Mouse (Mus musculus): ENCODE results near the gene Slc6a20a. TPM values are rescaled to one million over a fixed set of nuclear protein-coding genes. Genes with fewer than 3 reads are reported as not detected.

Slc6a20a gene
- total RNA-seq (2021) = 10 to 100 TPM; 11.5 to 15.7 TPM
- long read RNA-seq, experiment 1, transcript Slc6a20a-201 (11 exons, 2,732 nt) = major isoform, 6 of 9 reads
- long read RNA-seq, experiment 1, partial matches to known transcripts = 1 of 9 reads
- long read RNA-seq, experiment 1, other reads (novel, unspliced or antisense) = 2 of 9 reads
- long read RNA-seq, experiment 2, transcript Slc6a20a-201 (11 exons, 2,732 nt) = major isoform, 11 of 15 reads
- long read RNA-seq, experiment 2, partial matches to known transcripts = 2 of 15 reads
- long read RNA-seq, experiment 2, other reads (novel, unspliced or antisense) = 2 of 15 reads

GRCm38 (mm10) chr9:123678327-123679105, at the start of gene Slc6a20a, which contains the start of gene Ccr9:
Gene Slc6a20a (minus strand): TSS chr9:123678885.
Gene Ccr9 (plus strand): TSS chr9:123678439.
- H3K27ac ChIP-seq = peak within 1 kb of the TSS; percentile 36; the same call in 1 of the 2 replicates

DNA sequence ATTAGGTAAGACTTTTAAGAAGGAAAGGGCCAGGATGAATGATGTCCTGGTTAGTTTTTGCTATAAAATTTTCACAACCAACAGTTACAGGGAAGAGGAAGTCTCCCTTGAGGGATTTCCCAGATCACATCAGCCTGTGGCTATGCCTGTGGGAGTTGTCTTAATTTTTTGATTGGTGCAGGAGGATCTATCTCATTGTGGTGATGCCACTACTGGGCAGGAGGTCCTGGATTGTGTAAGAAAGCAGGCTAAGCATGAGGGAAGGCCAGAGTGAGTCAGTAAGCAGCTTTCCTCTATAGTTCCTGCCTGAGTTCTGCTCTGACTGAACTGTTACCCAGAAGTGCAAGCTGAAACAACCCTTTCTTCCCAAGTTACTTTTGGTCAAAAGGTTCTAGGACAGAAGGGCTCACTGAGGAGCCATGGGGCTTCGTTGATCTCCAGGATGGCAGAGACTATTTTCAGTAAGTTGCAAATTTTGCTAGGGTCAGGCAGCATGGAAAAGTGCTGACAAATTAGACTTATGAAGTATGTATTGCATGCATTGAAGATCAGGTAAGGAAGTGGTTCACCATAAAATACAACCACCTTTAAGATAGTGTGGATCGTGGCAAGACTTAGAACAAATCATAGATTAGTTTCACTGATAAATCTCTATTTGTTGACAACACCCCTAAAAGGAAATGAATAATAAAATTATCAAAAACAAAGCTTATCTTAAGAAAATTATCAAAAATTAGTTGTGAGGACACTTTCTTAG, 44.2 kb upstream of the Slc6a20a start:
- no peak for DNase-seq (ENCODE audit: low spot score in 2 of 2)
- no peak overlapping the region for H3K4me3 ChIP-seq
- no peak overlapping the region for H3K27ac ChIP-seq
- TF ChIP-seq CTCF (conservative IDR thresholded peaks at IDR 0.05) = no peak

More at GRCm38 (mm10) chr9:123678327-123679105, at the start of gene Slc6a20a, which contains the start of gene Ccr9:
- peak within 1 kb of the TSS; percentile 48 for H3K4me3 ChIP-seq
- TF ChIP-seq CTCF (conservative IDR thresholded peaks at IDR 0.05) = no peak
- no peak for DNase-seq (ENCODE audit: low spot score in 2 of 2)

- peak within 1 kb of the TSS; percentile 90 for H3K27ac ChIP-seq
- TF ChIP-seq CTCF (conservative IDR thresholded peaks at IDR 0.05) = no peak
- peak; percentile 95 to 97 for DNase-seq (ENCODE audit: low spot score in 2 of 2)
- peak within 1 kb of the TSS; percentile 85 for H3K4me3 ChIP-seq
Measured at GRCm38 (mm10) chr9:123717186-123718008, 38.7 kb upstream of the Slc6a20a start, which contains the start of gene Lztfl1. Gene Lztfl1 (minus strand): TSS chr9:123717697.

DNA sequence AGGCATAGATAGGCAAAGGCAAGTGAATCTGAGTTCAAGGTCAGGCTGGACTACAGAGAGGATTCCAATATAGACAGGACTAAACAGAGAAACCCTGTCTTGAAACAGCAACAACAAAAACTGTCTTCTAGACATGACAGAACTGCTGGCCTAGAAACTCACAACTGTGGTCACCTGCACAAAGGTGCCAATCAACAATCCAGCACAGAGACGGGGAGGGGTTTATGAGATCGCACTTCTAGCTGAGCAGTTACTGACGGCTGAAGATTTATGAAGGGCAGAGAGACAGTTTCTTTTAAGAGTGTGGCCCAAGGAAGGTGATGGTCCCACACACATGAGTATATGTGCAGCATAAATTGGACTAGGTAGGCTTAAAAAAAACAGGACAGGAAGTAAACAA, 37.6 kb upstream of the Slc6a20a start:
- no peak for TF ChIP-seq CTCF (conservative IDR thresholded peaks at IDR 0.05)
- no peak for DNase-seq (ENCODE audit: low spot score in 2 of 2)
- Histone ChIP-seq H3K4me3 (peak overlapping the region; percentile 85; the same call in 1 of the 2 replicates), H3K27ac (no peak overlapping the region)

DNA sequence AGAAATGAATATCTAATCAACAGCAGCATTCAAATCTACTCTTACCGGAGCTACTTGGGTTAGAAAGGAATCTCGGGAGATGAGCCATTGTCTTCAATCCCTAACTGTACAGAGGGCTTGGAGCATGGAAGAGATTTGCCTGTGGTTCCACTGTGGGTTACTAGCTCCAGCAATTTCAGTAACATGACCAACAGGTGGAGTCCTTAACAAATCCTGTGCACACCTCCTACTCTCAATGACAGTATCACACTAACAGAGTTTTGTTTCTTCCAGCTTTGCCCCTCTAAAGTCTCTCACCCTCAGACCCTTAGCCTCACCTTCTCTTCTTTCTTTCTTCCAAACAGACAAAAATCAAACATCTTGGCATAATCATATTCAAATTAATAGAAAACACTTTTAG, 34.4 kb upstream of the Slc6a20a start:
- peak; percentile 35 for TF ChIP-seq CTCF (conservative IDR thresholded peaks at IDR 0.05)
- no peak overlapping the region for H3K27ac ChIP-seq
- DNase-seq (ENCODE audit: low spot score in 2 of 2) = no peak

DNA sequence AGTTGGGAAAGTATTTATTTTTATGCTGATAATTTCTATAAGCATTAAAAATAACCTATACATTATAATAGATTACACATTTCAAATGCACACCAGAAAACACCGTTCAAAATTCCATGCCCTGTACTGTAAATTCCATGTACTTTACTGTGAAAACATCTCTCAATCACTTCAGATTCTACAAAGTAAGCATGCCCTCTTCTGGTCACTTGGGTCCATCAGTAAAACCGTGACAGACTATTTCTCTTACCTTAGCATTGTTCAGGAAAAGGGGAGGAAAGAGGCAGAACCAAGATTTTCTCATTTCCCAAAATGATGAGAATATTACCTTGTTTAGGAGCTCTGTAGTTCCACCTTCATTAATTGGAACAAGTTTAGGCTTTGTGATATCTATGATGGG, 30.5 kb upstream of the Slc6a20a start:
- TF ChIP-seq CTCF (conservative IDR thresholded peaks at IDR 0.05) = peak; percentile 64
- Histone ChIP-seq H3K27ac (no peak overlapping the region), H3K4me3 (no peak overlapping the region)
- no peak for DNase-seq (ENCODE audit: low spot score in 2 of 2)

More for the DNA sequence above, 34.4 kb upstream of the Slc6a20a start:
- no peak overlapping the region for H3K4me3 ChIP-seq

DNA sequence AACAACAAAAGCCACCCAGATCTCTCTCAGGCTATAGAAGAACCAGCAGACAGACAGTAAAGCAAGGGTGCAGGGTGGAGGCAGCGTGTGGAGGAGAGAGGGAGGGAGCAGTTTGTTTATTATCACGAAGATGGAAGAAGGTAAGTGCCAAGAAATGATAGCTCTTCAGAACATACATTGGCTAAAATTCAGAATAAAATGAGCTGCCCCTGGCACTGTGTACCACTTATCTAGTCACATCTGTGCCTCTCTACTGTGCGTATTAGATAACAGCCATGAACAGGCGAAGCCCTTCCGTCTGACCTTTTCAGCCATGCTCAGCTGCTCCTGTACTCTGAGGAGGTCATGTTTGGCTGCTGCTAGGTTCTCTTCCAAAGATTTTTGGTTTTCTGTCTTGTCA, 23.1 kb upstream of the Slc6a20a start:
- TF ChIP-seq CTCF (conservative IDR thresholded peaks at IDR 0.05) = no peak
- DNase-seq (ENCODE audit: low spot score in 2 of 2) = no peak
- Histone ChIP-seq H3K27ac (no peak overlapping the region), H3K4me3 (no peak overlapping the region)

GRCm38 (mm10) chr9:123695634-123696302, 17.1 kb upstream of the Slc6a20a start:
- peak; percentile 42 to 49 for DNase-seq (ENCODE audit: low spot score in 2 of 2)
- Histone ChIP-seq H3K27ac (peak overlapping the region; percentile 47), H3K4me3 (no peak overlapping the region)

GRCm38 (mm10) chr9:123688227-123688626, 9.5 kb upstream of the Slc6a20a start:
- H3K27ac ChIP-seq = no peak overlapping the region
- TF ChIP-seq CTCF (conservative IDR thresholded peaks at IDR 0.05) = no peak
- DNase-seq (ENCODE audit: low spot score in 2 of 2) = no peak
- no peak overlapping the region for H3K4me3 ChIP-seq

More at GRCm38 (mm10) chr9:123695634-123696302, 17.1 kb upstream of the Slc6a20a start:
- no peak for TF ChIP-seq CTCF (conservative IDR thresholded peaks at IDR 0.05)

DNA sequence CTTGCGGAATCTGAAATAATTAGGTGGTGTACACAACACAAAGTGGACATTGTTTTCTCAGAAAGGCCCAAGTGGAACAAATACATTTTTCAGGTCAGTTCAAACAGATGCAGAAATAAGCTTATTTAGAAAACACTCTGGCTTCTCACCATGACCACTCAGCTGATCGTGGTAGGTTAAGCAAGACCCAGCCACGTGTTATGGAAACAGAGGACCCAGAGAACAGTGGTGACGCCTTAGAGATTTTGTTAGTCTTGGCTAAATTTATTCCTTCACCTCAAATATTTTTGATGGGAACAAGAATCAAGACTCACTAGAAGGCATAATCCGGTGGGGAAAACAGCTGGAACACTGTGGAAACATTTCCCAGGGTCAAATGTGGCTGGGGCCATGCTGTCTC, 7.5 kb upstream of the Slc6a20a start:
- Histone ChIP-seq H3K4me3 (no peak overlapping the region), H3K27ac (no peak overlapping the region)
- DNase-seq (ENCODE audit: low spot score in 2 of 2) = no peak
- TF ChIP-seq CTCF (conservative IDR thresholded peaks at IDR 0.05) = no peak

DNA sequence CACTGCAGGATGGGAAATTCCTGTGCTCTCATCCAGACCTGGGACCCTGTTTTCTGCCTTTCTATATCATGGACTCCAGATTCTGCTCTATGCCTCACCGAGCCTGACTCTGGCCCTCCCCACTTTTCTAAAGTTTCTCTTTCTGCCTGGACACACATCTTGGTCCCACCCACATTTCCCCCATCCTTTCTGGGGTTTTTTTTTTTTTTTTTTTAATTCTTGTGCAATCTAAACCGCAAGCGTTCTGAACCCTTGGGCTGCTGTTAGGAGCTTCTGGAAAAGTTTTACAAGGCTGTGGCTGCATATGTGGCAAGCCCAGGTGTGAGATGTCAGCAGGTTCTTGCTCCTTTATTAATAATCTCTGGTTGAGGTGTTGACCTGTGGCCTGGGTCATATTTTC, 5.0 kb upstream of the Slc6a20a start:
- Histone ChIP-seq H3K4me3 (no peak overlapping the region), H3K27ac (no peak overlapping the region)
- no peak for TF ChIP-seq CTCF (conservative IDR thresholded peaks at IDR 0.05)
- DNase-seq (ENCODE audit: low spot score in 2 of 2) = no peak

Measured in layer of hippocampus, adult 2 months (tissue).